Mouse (Mus musculus) hindbrain, embryonic 16.5 days (tissue): ENCODE results near the gene Rap2a. TPM values are rescaled to one million over a fixed set of nuclear protein-coding genes. Genes with fewer than 3 reads are reported as not detected.

Experiments
- ATAC-seq: fragments of 200-750 bp; cut with Nextera tagmentation; 2 replicates; pipeline ENCODE4 v1.8.0; 2017; ENCODE audit warnings: moderate TSS enrichment, moderate library complexity
- H3K27ac ChIP-seq: fragments of 300-500 bp; sonication (generic); 2 replicates; pipeline ENCODE4 v1.5.1; 2014; ENCODE audit warnings: low read depth, mild to moderate bottlenecking, control low read depth, low read length, moderate library complexity
- H3K27me3 ChIP-seq: fragments of 300-500 bp; sonication (generic); replicated peaks from 2 replicates; pipeline ENCODE4 v1.6.1; 2014; ENCODE audit warnings: low read length; ENCODE audit not compliant: control insufficient read depth, insufficient read depth
- H3K36me3 ChIP-seq: fragments of 300-500 bp; sonication (generic); 2 replicates; pipeline ENCODE4 v1.6.1; 2014; ENCODE audit warnings: mild to moderate bottlenecking, low read length, moderate library complexity, mixed read lengths; ENCODE audit not compliant: control insufficient read depth, insufficient read depth
- H3K4me1 ChIP-seq: fragments of 300-500 bp; sonication (generic); 2 replicates; pipeline ENCODE4 v1.6.1; 2014; ENCODE audit warnings: low read depth, low read length; ENCODE audit not compliant: control insufficient read depth, insufficient read depth
- H3K4me2 ChIP-seq: fragments of 300-500 bp; sonication (generic); 2 replicates; pipeline ENCODE4 v1.6.1; 2014; ENCODE audit warnings: mild to moderate bottlenecking, low read length, control low read depth, moderate library complexity
- H3K4me3 ChIP-seq: fragments of 300-500 bp; sonication (generic); 2 replicates; pipeline ENCODE4 v1.5.1; 2014; ENCODE audit warnings: mild to moderate bottlenecking, low read length, control low read depth, moderate library complexity
- H3K9ac ChIP-seq: fragments of 300-500 bp; sonication (generic); 2 replicates; pipeline ENCODE4 v1.6.1; 2014; ENCODE audit warnings: low read depth, mild to moderate bottlenecking, control low read depth, low read length, moderate library complexity
- H3K9me3 ChIP-seq: fragments of 300-500 bp; sonication (generic); 2 replicates; pipeline ENCODE4 v1.6.1; 2014; ENCODE audit warnings: mild to moderate bottlenecking, low read length, moderate library complexity; ENCODE audit not compliant: control insufficient read depth
- WGBS: fragments of 180-500 bp; shearing (Covaris S2); extraction: QIAGEN DNeasy Blood & Tissue Kit; methylation state at CpG from one replicate; pipeline ENCODE4 v1.1.7; 2014; 5-methylcytosine and 5-hydroxymethylcytosine counted together
- polyA plus RNA-seq: library from polyadenylated mRNA; unstranded; fragments of >200 nt; fragmentation: Nextera tagmentation; extraction: Ambion mirVana; gene quantifications from 2 replicates; pipeline ENCODE4 v1.2.1, GENCODE M21; 2015

Rap2a gene
- polyA plus RNA-seq, 1 experiment from 2014 or later = 9.8 TPM

DNA sequence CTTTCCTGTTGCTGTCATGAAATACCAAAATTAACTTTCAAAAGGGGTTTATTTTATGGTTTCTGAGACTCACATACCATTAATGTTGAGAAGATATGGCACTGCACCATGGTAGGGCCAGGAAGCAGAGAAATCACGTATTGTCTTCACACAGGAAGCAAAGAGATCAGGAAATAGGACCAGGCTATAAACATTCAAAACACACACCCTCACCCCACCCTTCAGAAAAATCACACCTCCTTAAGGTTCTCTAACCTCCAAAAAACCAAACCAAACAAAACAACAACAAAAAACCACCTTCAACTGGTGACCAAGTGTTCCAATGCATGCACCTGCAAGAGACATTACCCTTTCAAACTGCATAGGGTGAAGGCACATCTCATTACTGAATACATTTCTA lies 41.7 kb downstream of the Rap2a start:
- ATAC-seq = no peak
- Histone ChIP-seq H3K36me3 (no peaks in the 10 kb centered on the region), H3K4me2 (no peak overlapping the region), H3K9me3 (no peaks in the 10 kb centered on the region), H3K4me3 (no peak overlapping the region), H3K27me3 (no peaks in the 10 kb centered on the region), H3K4me1 (no peaks in the 10 kb centered on the region), H3K9ac (no peak overlapping the region), H3K27ac (no peak overlapping the region)
- WGBS = 81% methylated on average over 1 of the region's 1 CpGs

DNA sequence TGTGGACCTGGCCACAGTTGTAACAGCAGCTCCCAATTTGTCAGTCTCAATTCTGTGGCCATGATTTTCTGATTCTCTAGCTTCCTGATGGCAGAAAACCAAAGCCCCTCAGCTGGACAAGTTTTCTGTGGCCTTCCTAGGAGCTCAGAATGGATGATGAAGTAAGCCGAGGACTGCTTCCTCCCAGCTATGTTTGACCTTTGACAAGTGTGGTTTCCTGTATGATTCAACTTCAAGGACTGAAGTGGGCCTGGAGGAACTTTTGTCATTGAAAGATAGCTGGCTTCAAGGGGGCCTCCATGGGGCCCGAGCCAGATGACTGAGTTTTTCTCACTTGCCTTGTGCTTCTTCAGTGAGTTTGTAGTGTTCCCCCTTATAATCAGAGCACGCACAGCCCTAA lies 42.6 kb downstream of the Rap2a start:
- WGBS = 86% methylated on average over 3 of the region's 3 CpGs
- H3K9ac ChIP-seq = no peak overlapping the region
- ATAC-seq = no peak
- H3K27ac ChIP-seq = no peak overlapping the region
- no peak overlapping the region for H3K4me3 ChIP-seq
- H3K36me3 ChIP-seq = no peaks in the 10 kb centered on the region
- no peaks in the 10 kb centered on the region for H3K27me3 ChIP-seq
- no peaks in the 10 kb centered on the region for H3K9me3 ChIP-seq
- H3K4me1 ChIP-seq = no peaks in the 10 kb centered on the region
- H3K4me2 ChIP-seq = no peak overlapping the region

DNA sequence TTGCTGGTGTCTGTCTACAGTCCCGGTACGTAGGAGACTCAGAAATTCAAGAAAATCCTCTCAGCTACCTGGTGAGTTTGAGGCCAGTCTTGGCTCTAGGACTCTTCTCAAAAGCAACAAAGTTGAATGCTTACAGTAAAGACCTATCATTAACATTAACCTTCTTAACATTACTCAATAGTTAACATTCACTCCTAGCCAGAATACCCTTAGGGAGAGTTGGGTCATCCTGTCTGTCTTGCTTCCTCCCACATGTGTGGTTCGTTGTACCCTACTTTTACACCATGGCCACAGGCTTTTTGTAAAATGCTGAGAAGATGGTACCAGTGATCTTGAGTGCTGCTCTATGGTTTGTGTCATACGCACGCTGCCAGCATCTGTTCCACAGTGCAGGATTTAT lies 45.1 kb downstream of the Rap2a start:
- H3K9ac ChIP-seq = no peak overlapping the region
- H3K27ac ChIP-seq = no peak overlapping the region
- H3K4me2 ChIP-seq = no peak overlapping the region
- H3K27me3 ChIP-seq = no peaks in the 10 kb centered on the region
- no peaks in the 10 kb centered on the region for H3K4me1 ChIP-seq
- no peak for ATAC-seq
- 93% methylated on average over 5 of the region's 5 CpGs for WGBS
- no peaks in the 10 kb centered on the region for H3K36me3 ChIP-seq
- H3K9me3 ChIP-seq = no peaks in the 10 kb centered on the region
- no peak overlapping the region for H3K4me3 ChIP-seq

DNA sequence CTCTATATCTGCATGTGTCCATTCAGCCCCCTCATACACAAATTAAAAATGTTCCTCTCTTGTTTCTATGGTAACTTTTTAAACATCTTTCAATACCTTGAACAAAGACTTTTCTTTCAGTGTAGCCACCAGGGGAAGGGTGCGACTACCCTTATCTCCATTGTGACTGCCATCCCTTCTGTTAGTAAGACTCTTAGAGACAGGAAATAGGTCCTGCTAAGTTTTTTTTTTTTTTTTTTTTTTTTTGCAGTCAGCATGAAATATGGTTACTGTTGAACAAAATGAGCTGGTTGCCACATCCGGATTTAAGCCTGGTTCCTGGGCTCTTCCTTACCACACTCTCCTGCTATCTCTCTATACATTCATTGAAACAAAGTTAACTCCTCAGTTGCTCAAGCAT lies 47.4 kb downstream of the Rap2a start:
- Histone ChIP-seq H3K36me3 (no peaks in the 10 kb centered on the region), H3K9ac (no peak overlapping the region), H3K27me3 (no peaks in the 10 kb centered on the region), H3K4me2 (no peak overlapping the region), H3K4me1 (no peaks in the 10 kb centered on the region), H3K4me3 (no peak overlapping the region), H3K27ac (no peak overlapping the region), H3K9me3 (no peaks in the 10 kb centered on the region)
- WGBS = 68% methylated on average over 2 of the region's 2 CpGs
- ATAC-seq = no peak

DNA sequence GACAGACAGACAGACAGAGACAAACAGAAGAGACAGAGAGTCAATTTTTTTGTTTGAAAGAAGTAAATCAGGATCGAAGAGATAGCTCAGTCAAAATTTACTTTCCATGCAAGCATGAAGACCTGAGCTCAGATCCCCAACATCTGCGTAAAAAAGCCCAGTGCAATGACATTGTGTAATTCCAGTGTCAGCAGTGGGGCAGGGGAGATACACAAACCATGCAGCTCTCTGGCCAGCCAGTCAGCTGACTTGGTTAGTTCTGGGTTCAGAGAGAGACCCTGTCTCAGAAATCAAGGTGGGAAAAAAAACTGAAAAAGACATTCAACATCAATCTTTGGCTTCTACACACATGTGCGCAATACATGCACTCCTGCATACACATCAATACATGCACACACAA lies 55.1 kb downstream of the Rap2a start:
- no peak overlapping the region for H3K27ac ChIP-seq
- no peaks in the 10 kb centered on the region for H3K9me3 ChIP-seq
- ATAC-seq = no peak
- no peaks in the 10 kb centered on the region for H3K4me1 ChIP-seq
- 89% methylated on average over 3 of the region's 3 CpGs for WGBS
- H3K9ac ChIP-seq = no peak overlapping the region
- no peaks in the 10 kb centered on the region for H3K36me3 ChIP-seq
- H3K4me3 ChIP-seq = no peak overlapping the region
- H3K4me2 ChIP-seq = no peak overlapping the region
- no peaks in the 10 kb centered on the region for H3K27me3 ChIP-seq

DNA sequence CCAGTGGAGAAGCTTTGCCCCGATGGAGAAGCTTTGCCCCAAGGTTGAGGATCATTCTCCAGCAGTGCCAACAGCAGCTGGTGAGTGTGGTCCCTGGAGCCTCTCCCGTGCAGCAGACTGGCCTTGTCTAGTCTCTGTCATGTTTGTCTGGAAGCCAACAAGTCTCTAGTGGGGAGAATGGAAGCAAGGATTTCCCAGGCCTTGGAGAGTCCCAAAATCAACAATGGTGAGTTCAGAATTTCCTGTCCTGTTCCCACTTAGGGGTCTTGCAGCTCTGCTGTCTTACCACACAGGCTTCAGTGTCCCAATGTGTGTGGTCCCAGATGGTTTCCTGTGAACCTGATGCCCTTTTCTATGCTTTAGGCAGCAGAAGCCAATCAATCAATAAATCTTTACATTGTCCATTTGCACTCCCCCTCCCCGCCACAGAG lies 56.6 kb downstream of the Rap2a start:
- H3K9ac ChIP-seq = no peak overlapping the region
- H3K4me3 ChIP-seq = no peak overlapping the region
- no peaks in the 10 kb centered on the region for H3K4me1 ChIP-seq
- no peak for ATAC-seq
- WGBS = 41% methylated on average over 3 of the region's 3 CpGs
- no peak overlapping the region for H3K27ac ChIP-seq
- H3K27me3 ChIP-seq = no peaks in the 10 kb centered on the region
- H3K36me3 ChIP-seq = no peaks in the 10 kb centered on the region
- no peak overlapping the region for H3K4me2 ChIP-seq
- H3K9me3 ChIP-seq = no peaks in the 10 kb centered on the region

DNA sequence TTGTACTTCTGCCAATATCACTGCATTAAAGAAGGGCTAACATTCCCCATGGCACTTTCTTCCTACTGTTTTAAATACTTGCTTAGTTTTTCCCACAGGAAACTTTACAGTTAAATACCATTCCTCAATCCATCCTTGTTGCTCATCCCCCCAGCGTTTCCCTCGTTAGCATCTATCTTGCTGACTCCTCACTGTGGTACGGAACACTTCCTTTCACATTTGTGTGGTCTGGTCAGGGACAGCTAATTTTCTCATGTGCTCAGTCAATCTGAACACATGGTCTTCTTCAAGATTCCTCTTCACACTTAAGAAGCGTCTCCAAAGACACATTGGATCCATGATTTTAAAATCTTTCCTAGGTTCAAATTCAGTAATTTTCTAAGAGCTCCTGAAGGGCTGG lies 57.2 kb downstream of the Rap2a start:
- H3K9ac ChIP-seq = no peak overlapping the region
- 65% methylated on average over 4 of the region's 4 CpGs for WGBS
- no peak overlapping the region for H3K4me3 ChIP-seq
- H3K4me2 ChIP-seq = no peak overlapping the region
- no peak for ATAC-seq
- H3K9me3 ChIP-seq = no peaks in the 10 kb centered on the region
- no peaks in the 10 kb centered on the region for H3K36me3 ChIP-seq
- H3K27ac ChIP-seq = no peak overlapping the region
- no peaks in the 10 kb centered on the region for H3K4me1 ChIP-seq
- no peaks in the 10 kb centered on the region for H3K27me3 ChIP-seq

DNA sequence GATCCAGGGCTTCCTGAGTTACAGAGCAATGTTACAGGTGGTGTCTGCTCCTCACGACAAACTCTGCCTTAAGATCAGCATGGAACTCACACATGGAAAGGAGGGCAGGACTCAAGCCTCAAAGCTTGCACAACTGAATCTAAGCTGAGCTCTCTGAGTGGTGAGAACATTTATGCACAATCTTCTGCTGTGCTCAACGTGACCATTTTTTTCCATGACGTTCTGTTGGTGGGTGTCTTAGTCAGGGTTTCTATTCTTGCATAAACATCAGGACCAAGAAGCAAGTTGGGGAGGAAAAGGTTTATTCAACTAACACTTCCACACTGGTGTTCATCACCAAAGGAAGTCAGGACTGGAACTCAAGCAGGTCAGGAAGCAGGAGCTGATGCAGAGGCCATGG lies 57.7 kb downstream of the Rap2a start:
- WGBS = 85% methylated on average over 3 of the region's 3 CpGs
- ATAC-seq = no peak
- Histone ChIP-seq H3K9ac (no peak overlapping the region), H3K27me3 (no peaks in the 10 kb centered on the region), H3K4me2 (no peak overlapping the region), H3K36me3 (no peaks in the 10 kb centered on the region), H3K27ac (no peak overlapping the region), H3K4me3 (no peak overlapping the region), H3K4me1 (no peaks in the 10 kb centered on the region), H3K9me3 (no peaks in the 10 kb centered on the region)

DNA sequence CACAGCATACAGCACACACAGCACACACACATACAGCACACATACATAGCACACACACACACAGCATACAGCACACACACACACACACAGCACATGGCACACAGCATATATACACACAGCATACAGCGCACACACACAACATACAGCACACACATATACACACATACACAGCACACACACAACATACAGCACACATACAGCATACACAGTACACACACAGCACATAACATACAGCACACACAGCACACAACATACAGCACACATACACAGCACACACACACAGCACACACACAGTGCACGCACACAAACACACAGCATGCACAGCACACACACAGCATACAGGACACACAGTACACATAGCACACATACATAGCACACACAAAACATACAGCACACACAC lies 60.9 kb downstream of the Rap2a start:
- no peak overlapping the region for H3K9ac ChIP-seq

DNA sequence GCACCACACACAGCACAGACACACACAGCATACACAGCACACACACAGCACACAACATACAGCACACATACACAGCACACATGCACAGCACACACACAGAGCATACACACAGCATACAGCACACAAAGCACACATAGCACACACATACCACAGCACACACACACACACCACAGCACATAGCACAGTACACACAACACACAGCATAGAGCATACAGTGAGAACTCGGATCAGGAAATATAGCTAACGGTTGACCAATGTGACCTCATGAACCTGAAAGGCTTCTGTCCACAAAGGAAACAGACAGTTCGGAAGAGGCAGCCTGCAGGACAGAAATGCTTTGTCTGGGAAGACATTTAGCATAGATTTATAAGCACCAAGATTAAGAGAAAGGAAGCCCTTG lies 61.4 kb downstream of the Rap2a start:
- Histone ChIP-seq H3K9ac (no peak overlapping the region), H3K27me3 (no peaks in the 10 kb centered on the region), H3K4me2 (no peak overlapping the region), H3K4me3 (no peak overlapping the region), H3K27ac (no peak overlapping the region), H3K36me3 (no peaks in the 10 kb centered on the region), H3K4me1 (no peaks in the 10 kb centered on the region), H3K9me3 (no peaks in the 10 kb centered on the region)
- no peak for ATAC-seq
- 62% methylated on average over 3 of the region's 3 CpGs for WGBS

More for the DNA sequence above, 60.9 kb downstream of the Rap2a start:
- ATAC-seq = no peak
- H3K9me3 ChIP-seq = no peaks in the 10 kb centered on the region
- no peak overlapping the region for H3K27ac ChIP-seq
- H3K4me2 ChIP-seq = no peak overlapping the region
- H3K4me1 ChIP-seq = no peaks in the 10 kb centered on the region
- no peaks in the 10 kb centered on the region for H3K27me3 ChIP-seq
- no peak overlapping the region for H3K4me3 ChIP-seq
- no peaks in the 10 kb centered on the region for H3K36me3 ChIP-seq
- 83% methylated on average over 2 of the region's 2 CpGs for WGBS
